Mouse (Mus musculus): ENCODE results near the gene Trir. TPM values are rescaled to one million over a fixed set of nuclear protein-coding genes. Genes with fewer than 3 reads are reported as not detected.

Gene Trir
- total and polyA plus RNA-seq, 2 experiments from 2014 or later = 161 to 338 TPM

DNA sequence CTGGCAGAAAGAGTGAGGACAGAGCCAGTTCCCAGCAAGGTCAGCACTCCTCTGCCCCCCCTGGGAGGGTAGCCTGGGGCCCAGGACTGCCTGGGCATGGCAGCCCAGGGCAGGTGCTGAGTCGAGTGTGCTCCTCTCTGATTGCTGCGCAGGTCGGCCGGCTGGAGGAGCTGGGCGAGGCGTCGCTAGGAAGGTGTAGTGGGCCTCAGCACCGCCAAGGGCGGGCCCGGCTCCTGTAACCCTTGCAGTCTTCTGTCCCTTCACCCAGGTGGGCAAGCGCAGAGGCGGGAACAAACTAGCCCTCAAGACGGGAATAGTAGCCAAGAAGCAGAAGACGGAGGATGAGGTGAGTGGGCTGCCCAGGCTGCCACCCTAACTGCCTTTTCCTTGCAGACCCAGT lies 2.6 kb downstream of the Trir start:
- Histone ChIP-seq H3K27ac (ENCODE audit: low read depth, low read length) (no peak overlapping the region), H3K36me3 (ENCODE audit: insufficient read depth) (peaks cover 29% of the 10 kb centered on the region), H3K9me3 (ENCODE audit: low read length) (no peaks in the 10 kb centered on the region), H3K4me1 (ENCODE audit: insufficient read depth) (peaks cover 27% of the 10 kb centered on the region), H3K4me3 (ENCODE audit: low read depth, low read length) (no peak overlapping the region), H3K4me2 (ENCODE audit: low read depth) (peak overlapping the region; percentile 81; the same call in 1 of the 2 replicates), H3K9ac (peak overlapping the region; percentile 0; the same call in 1 of the 2 replicates), H3K27me3 (ENCODE audit: insufficient read depth, low read length) (no peaks in the 10 kb centered on the region)
- no peak for DNase-seq
- ATAC-seq = no peak
- WGBS = 96% methylated on average over 14 of the region's 14 CpGs
- no peak for TF ChIP-seq CTCF (IDR thresholded peaks at IDR 0.05; ENCODE audit: low read depth)

DNA sequence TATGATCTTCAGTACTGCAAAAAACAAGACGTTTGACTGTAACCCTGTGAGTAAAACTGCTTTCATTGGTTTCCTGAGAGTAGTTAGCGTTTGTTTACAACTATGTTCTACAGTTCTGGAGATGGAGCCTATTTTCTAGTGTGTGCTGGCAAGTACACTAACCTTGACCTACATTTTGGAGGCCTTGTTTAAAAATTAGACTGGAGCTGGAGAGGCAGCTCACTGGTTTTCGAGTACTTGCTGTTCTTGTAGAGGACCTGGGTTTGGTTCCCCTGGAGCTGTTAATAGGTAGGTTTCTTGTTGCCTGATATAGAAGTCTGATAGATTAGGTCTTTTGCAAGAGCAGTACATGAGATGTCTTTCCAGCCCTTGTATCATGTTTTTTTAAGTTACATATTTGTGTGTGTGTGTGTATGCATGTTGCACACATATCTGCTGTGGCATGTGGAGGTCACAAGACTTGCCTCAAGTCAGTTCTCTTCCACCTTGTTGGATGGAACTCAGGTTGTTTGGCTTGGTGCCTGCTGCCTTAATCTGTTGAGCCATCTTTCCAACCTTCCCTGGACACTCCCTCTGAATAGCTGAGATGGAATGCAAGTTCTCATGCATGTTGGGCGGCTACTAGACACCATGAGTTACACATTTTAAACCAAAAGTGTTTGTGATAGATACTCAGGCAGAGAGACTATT lies 6.1 kb downstream of the Trir start:
- WGBS = 87% methylated on average over 4 of the region's 4 CpGs
- H3K4me3 ChIP-seq (ENCODE audit: low read depth, low read length) = no peak overlapping the region
- DNase-seq (no peak), ATAC-seq (no peak)
- no peak for TF ChIP-seq CTCF (IDR thresholded peaks at IDR 0.05; ENCODE audit: low read depth)
- H3K9ac ChIP-seq = no peak overlapping the region
- peaks cover 24% of the 10 kb centered on the region for H3K4me1 ChIP-seq (ENCODE audit: insufficient read depth)
- H3K4me2 ChIP-seq (ENCODE audit: low read depth) = no peak overlapping the region
- peaks cover 29% of the 10 kb centered on the region for H3K36me3 ChIP-seq (ENCODE audit: insufficient read depth)
- no peaks in the 10 kb centered on the region for H3K27me3 ChIP-seq (ENCODE audit: insufficient read depth, low read length)
- no peaks in the 10 kb centered on the region for H3K9me3 ChIP-seq (ENCODE audit: low read length)
- H3K27ac ChIP-seq (ENCODE audit: low read depth, low read length) = no peak overlapping the region

- Histone ChIP-seq H3K27ac (ENCODE audit: low read depth, low read length) (no peak overlapping the region), H3K4me3 (ENCODE audit: low read depth, low read length) (no peak overlapping the region), H3K9ac (no peak overlapping the region), H3K4me2 (ENCODE audit: low read depth) (no peak overlapping the region), H3K27me3 (ENCODE audit: insufficient read depth, low read length) (no peaks in the 10 kb centered on the region), H3K4me1 (ENCODE audit: insufficient read depth) (0 out of 2 replicates have a peak, but pooled peaks cover 18% of the 10 kb centered on the region), H3K9me3 (ENCODE audit: low read length) (no peaks in the 10 kb centered on the region), H3K36me3 (ENCODE audit: insufficient read depth) (peaks cover 29% of the 10 kb centered on the region)
- no peak for ATAC-seq
- WGBS = 62% methylated on average over 1 of the region's 1 CpGs
- DNase-seq = no peak
- TF ChIP-seq CTCF (IDR thresholded peaks at IDR 0.05; ENCODE audit: low read depth) = no peak
These were observed 7.2 kb downstream of the Trir start for GRCm38 (mm10) chr8:85033867-85034266.

DNA sequence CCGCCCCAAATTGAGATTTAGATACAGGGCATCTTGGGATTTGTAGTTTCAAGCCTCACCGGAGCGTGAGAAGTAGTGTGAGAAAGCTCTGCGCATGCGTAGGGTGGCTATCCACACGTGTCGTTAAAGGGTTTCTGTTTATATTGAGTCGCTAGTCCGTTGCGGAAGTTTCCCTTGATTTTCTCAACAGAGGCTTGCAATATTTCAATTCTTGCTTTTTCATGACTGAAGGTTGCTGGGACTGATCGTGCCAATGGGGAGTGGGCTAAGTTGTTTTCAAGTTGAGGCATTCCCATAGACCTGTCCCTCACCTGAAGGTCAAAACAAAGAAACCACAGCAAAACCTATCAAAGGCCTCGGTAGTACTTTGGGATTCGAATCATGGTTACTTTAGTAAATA lies 8.1 kb downstream of the Trir start:
- Histone ChIP-seq H3K27me3 (ENCODE audit: insufficient read depth, low read length) (no peaks in the 10 kb centered on the region), H3K4me1 (ENCODE audit: insufficient read depth) (0 out of 2 replicates have a peak, but pooled peaks cover 18% of the 10 kb centered on the region), H3K9me3 (ENCODE audit: low read length) (no peaks in the 10 kb centered on the region), H3K4me3 (ENCODE audit: low read depth, low read length) (peak overlapping the region; percentile 64), H3K9ac (peak overlapping the region; percentile 55; the same call in 1 of the 2 replicates), H3K36me3 (ENCODE audit: insufficient read depth) (peaks cover 26% of the 10 kb centered on the region), H3K27ac (ENCODE audit: low read depth, low read length) (no peak overlapping the region), H3K4me2 (ENCODE audit: low read depth) (peak overlapping the region; percentile 97)
- TF ChIP-seq CTCF (IDR thresholded peaks at IDR 0.05; ENCODE audit: low read depth) = no peak
- DNase-seq (peak; percentile 89), ATAC-seq (no peak)
- 4% methylated on average over 13 of the region's 13 CpGs for WGBS

GRCm38 (mm10) chr8:85035165-85035727 lies 8.6 kb downstream of the Trir start:
- H3K36me3 ChIP-seq (ENCODE audit: insufficient read depth) = peaks cover 22% of the 10 kb centered on the region
- peak overlapping the region; percentile 55; the same call in 1 of the 2 replicates for H3K9ac ChIP-seq

GRCm38 (mm10) chr8:85035728-85036310 lies 9.2 kb downstream of the Trir start:
- 3% methylated on average over 15 of the region's 15 CpGs for WGBS

More at GRCm38 (mm10) chr8:85035165-85035727, 8.6 kb downstream of the Trir start:
- no peak for TF ChIP-seq CTCF (IDR thresholded peaks at IDR 0.05; ENCODE audit: low read depth)
- peak overlapping the region; percentile 97 for H3K4me2 ChIP-seq (ENCODE audit: low read depth)
- WGBS = 7% methylated on average over 12 of the region's 12 CpGs
- no peak for ATAC-seq
- H3K9me3 ChIP-seq (ENCODE audit: low read length) = no peaks in the 10 kb centered on the region
- H3K4me3 ChIP-seq (ENCODE audit: low read depth, low read length) = peak overlapping the region; percentile 64
- peak; percentile 30 for DNase-seq
- no peaks in the 10 kb centered on the region for H3K27me3 ChIP-seq (ENCODE audit: insufficient read depth, low read length)
- no peak overlapping the region for H3K27ac ChIP-seq (ENCODE audit: low read depth, low read length)
- H3K4me1 ChIP-seq (ENCODE audit: insufficient read depth) = 0 out of 2 replicates have a peak, but pooled peaks cover 18% of the 10 kb centered on the region

DNA sequence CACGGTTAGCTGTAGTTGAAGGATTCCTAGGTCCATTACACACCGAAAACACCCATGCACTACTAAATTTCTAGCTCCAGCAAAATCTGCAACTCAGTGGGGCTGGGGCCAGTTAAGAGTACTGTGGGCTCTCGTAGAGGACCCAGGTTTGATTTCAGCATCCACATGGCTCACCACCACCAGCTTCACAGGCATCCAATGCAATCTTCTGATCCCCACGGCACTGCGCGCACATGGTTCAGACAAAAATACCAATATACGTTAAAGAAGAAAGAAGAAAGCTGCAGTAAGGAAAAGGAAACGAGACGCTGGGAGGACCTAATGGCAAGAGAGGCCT lies 9.7 kb downstream of the Trir start:
- no peak for DNase-seq
- 2% methylated on average over 9 of the region's 9 CpGs for WGBS
- Histone ChIP-seq H3K27me3 (ENCODE audit: insufficient read depth, low read length) (no peaks in the 10 kb centered on the region), H3K36me3 (ENCODE audit: insufficient read depth) (peaks cover 31% of the 10 kb centered on the region), H3K9ac (peak overlapping the region; percentile 55), H3K4me3 (ENCODE audit: low read depth, low read length) (peak overlapping the region; percentile 64), H3K4me1 (ENCODE audit: insufficient read depth) (0 out of 2 replicates have a peak, but pooled peaks cover 18% of the 10 kb centered on the region), H3K9me3 (ENCODE audit: low read length) (no peaks in the 10 kb centered on the region), H3K27ac (ENCODE audit: low read depth, low read length) (peak overlapping the region; percentile 81), H3K4me2 (ENCODE audit: low read depth) (peak overlapping the region; percentile 97)
- ATAC-seq = peak; percentile 28
- no peak for TF ChIP-seq CTCF (IDR thresholded peaks at IDR 0.05; ENCODE audit: low read depth)

More at GRCm38 (mm10) chr8:85035728-85036310, 9.2 kb downstream of the Trir start:
- Histone ChIP-seq H3K4me3 (ENCODE audit: low read depth, low read length) (peak overlapping the region; percentile 64), H3K4me1 (ENCODE audit: insufficient read depth) (0 out of 2 replicates have a peak, but pooled peaks cover 18% of the 10 kb centered on the region), H3K9me3 (ENCODE audit: low read length) (no peaks in the 10 kb centered on the region), H3K27me3 (ENCODE audit: insufficient read depth, low read length) (no peaks in the 10 kb centered on the region), H3K36me3 (ENCODE audit: insufficient read depth) (peaks cover 26% of the 10 kb centered on the region), H3K4me2 (ENCODE audit: low read depth) (peak overlapping the region; percentile 97), H3K27ac (ENCODE audit: low read depth, low read length) (peak overlapping the region; percentile 81), H3K9ac (peak overlapping the region; percentile 55)
- no peak for TF ChIP-seq CTCF (IDR thresholded peaks at IDR 0.05; ENCODE audit: low read depth)
- DNase-seq (no peak), ATAC-seq (0 out of 2 replicates have a peak, but pooled peaks have one; percentile 0)

Measured in forebrain, postnatal 0 days (tissue).